ENCODE assay signal across 12 mouse cellular contexts in the genomic region with DNA sequence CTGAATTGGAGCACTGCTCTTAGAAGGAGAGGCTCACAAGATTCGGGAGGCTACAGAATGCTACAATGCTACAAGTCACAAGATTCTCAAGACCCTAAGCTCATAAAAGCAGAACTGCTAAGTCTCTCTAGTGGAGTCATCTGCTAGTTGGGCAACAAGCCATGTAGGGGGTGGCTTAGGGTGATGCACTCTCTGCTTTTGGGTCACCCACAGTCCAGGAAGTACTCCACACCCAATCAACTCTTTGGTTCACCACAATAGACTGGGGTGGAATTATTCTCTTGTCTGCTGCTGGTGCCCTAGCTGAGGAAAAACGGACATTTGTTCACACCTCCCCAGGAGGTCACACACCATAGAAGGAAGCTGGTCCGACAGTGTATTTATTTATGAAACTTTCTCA. TPM values are rescaled to one million over a fixed set of nuclear protein-coding genes. Genes with fewer than 3 reads are reported as not detected.
DNase-seq lines count a peak whose midpoint lies in the region; ATAC-seq and TF ChIP-seq lines count a peak whose summit lies in the region.
"Had no signal": no experiment of that assay in that cellular context is flagged by ENCODE, and none has a peak within 500 bp of the region (broad histone marks: within the 10 kb centered on the region; RNA-seq: fewer than 3 reads in every experiment).

No protein-coding gene starts in this region.

- no peak overlapping the region for H3K9ac ChIP-seq in kidney, embryonic 14.5 days (ENCODE audit: low read depth, low read length)
- H3K9ac ChIP-seq in CH12.LX (ENCODE audit: insufficient read depth, low read depth): no peak overlapping the region
- H3K9ac ChIP-seq in liver, postnatal 0 days (replicated peaks): no peak overlapping the region
- no peak overlapping the region for H3K9ac ChIP-seq in hindbrain, postnatal 0 days (replicated peaks; ENCODE audit: low read length)
- H3K9ac ChIP-seq in hindbrain, embryonic 16.5 days (ENCODE audit: low read depth, low read length): no peak overlapping the region
- no peak overlapping the region for H3K9ac ChIP-seq in neural tube, embryonic 15.5 days (replicated peaks)
- H3K9ac ChIP-seq: heart, embryonic 15.5 days; midbrain, embryonic 13.5 days had no signal

- H3K27me3 ChIP-seq in kidney, embryonic 14.5 days (ENCODE audit: control insufficient read depth, insufficient read depth, low read length): no peaks in the 10 kb centered on the region
- H3K27me3 ChIP-seq in CH12.LX (replicated peaks): no peaks in the 10 kb centered on the region
- H3K27me3 ChIP-seq in liver, postnatal 0 days (ENCODE audit: insufficient read depth, low read length): no peaks in the 10 kb centered on the region
- H3K27me3 ChIP-seq in hindbrain, postnatal 0 days (ENCODE audit: insufficient read depth, low read length): no peaks in the 10 kb centered on the region
- H3K27me3 ChIP-seq in hindbrain, embryonic 16.5 days (replicated peaks; ENCODE audit: control insufficient read depth, insufficient read depth, low read length): no peaks in the 10 kb centered on the region
- no peaks in the 10 kb centered on the region for H3K27me3 ChIP-seq in neural tube, embryonic 15.5 days (replicated peaks)
- H3K27me3 ChIP-seq: heart, embryonic 15.5 days; midbrain, embryonic 13.5 days had no signal

- no peak for TF ChIP-seq RAD21 in CH12.LX (IDR thresholded peaks at IDR 0.05; ENCODE audit: low read depth, low read length)

- H3K4me2 ChIP-seq in kidney, embryonic 14.5 days (replicated peaks; ENCODE audit: low read depth, low read length): no peak overlapping the region
- H3K4me2 ChIP-seq in CH12.LX (ENCODE audit: insufficient read depth, low read depth, poor library complexity, severe bottlenecking): no peak overlapping the region
- H3K4me2 ChIP-seq in liver, postnatal 0 days (ENCODE audit: low read depth, low read length): no peak overlapping the region
- H3K4me2 ChIP-seq in hindbrain, postnatal 0 days (ENCODE audit: low read depth, low read length): no peak overlapping the region
- no peak overlapping the region for H3K4me2 ChIP-seq in hindbrain, embryonic 16.5 days (ENCODE audit: low read length)
- no peak overlapping the region for H3K4me2 ChIP-seq in neural tube, embryonic 15.5 days
- H3K4me2 ChIP-seq: heart, embryonic 15.5 days; midbrain, embryonic 13.5 days had no signal

- in situ Hi-C loops in CH12.LX (cut with MboI; ENCODE audit: low pct_ligation_motif_present, low pct_unique_long_range_greater_than_20kb, low sequenced_read_pairs): no loop called here

- dilution Hi-C loops in CH12.LX (cut with MboI; ENCODE audit: extremely low pct_ligation_motif_present, extremely low pct_unique_long_range_greater_than_20kb, low sequenced_read_pairs): no loop called here

- no peak for TF ChIP-seq POLR2A in CH12.LX (IDR thresholded peaks at IDR 0.05; ENCODE audit: low read depth, low read length)

- no peak overlapping the region for H3K27ac ChIP-seq in kidney, embryonic 14.5 days (ENCODE audit: low read depth, low read length)
- no peak overlapping the region for H3K27ac ChIP-seq in CH12.LX (ENCODE audit: insufficient read depth, low read depth)
- H3K27ac ChIP-seq in liver, postnatal 0 days (ENCODE audit: low read depth): no peak overlapping the region
- no peak overlapping the region for H3K27ac ChIP-seq in hindbrain, postnatal 0 days
- H3K27ac ChIP-seq in hindbrain, embryonic 16.5 days (ENCODE audit: low read depth, low read length): no peak overlapping the region
- no peak overlapping the region for H3K27ac ChIP-seq in neural tube, embryonic 15.5 days (replicated peaks)
- H3K27ac ChIP-seq: heart, embryonic 15.5 days; limb, embryonic 10.5 days; midbrain, embryonic 13.5 days had no signal

- WGBS in kidney, embryonic 14.5 days: 43% methylated on average over 3 of the region's 3 CpGs
- WGBS in liver, postnatal 0 days (ENCODE audit: insufficient replicate concordance): 22% methylated on average over 3 of the region's 3 CpGs
- WGBS in hindbrain, postnatal 0 days: 44% methylated on average over 3 of the region's 3 CpGs
- WGBS in hindbrain, embryonic 16.5 days: 52% methylated on average over 3 of the region's 3 CpGs
- 34% methylated on average over 3 of the region's 3 CpGs for WGBS in neural tube, embryonic 15.5 days

- peaks cover 2% of the 10 kb centered on the region; the same call in 1 of the 2 replicates for H3K4me1 ChIP-seq in kidney, embryonic 14.5 days (ENCODE audit: control insufficient read depth, insufficient read depth, low read length)
- H3K4me1 ChIP-seq in CH12.LX (ENCODE audit: control insufficient read depth in 1 of 2, insufficient read depth in 2 of 2): peaks cover 10 to 25% of the 10 kb centered on the region in 2 experiments
- no peaks in the 10 kb centered on the region for H3K4me1 ChIP-seq in liver, postnatal 0 days (ENCODE audit: insufficient read depth)
- peaks cover 4% of the 10 kb centered on the region; the same call in 1 of the 2 replicates for H3K4me1 ChIP-seq in hindbrain, postnatal 0 days (ENCODE audit: insufficient read depth, low read length)
- peaks cover 3% of the 10 kb centered on the region for H3K4me1 ChIP-seq in hindbrain, embryonic 16.5 days (ENCODE audit: control insufficient read depth, insufficient read depth, low read depth, low read length)
- peaks cover 6% of the 10 kb centered on the region for H3K4me1 ChIP-seq in neural tube, embryonic 15.5 days
- H3K4me1 ChIP-seq: heart, embryonic 15.5 days had no signal

- H3K4me3 ChIP-seq in kidney, embryonic 14.5 days (ENCODE audit: low read length): no peak overlapping the region
- H3K4me3 ChIP-seq in CH12.LX (replicated peaks in 1 of 3; ENCODE audit: low read depth in 2 of 3, low read length in 2 of 3, poor library complexity in 1 of 3): no peak overlapping the region
- no peak overlapping the region for H3K4me3 ChIP-seq in liver, postnatal 0 days (ENCODE audit: low read depth, low read length)
- no peak overlapping the region for H3K4me3 ChIP-seq in hindbrain, postnatal 0 days (ENCODE audit: low read length)
- no peak overlapping the region for H3K4me3 ChIP-seq in hindbrain, embryonic 16.5 days (ENCODE audit: low read length)
- H3K4me3 ChIP-seq in neural tube, embryonic 15.5 days (replicated peaks): no peak overlapping the region
- H3K4me3 ChIP-seq: heart, embryonic 15.5 days; limb, embryonic 10.5 days; midbrain, embryonic 13.5 days had no signal

- no peaks in the 10 kb centered on the region for H3K9me3 ChIP-seq in kidney, embryonic 14.5 days (ENCODE audit: control insufficient read depth, low read length)
- H3K9me3 ChIP-seq in CH12.LX (replicated peaks; ENCODE audit: low read length): no peaks in the 10 kb centered on the region
- no peaks in the 10 kb centered on the region for H3K9me3 ChIP-seq in liver, postnatal 0 days (ENCODE audit: low read length)
- H3K9me3 ChIP-seq in hindbrain, postnatal 0 days (ENCODE audit: low read length): no peaks in the 10 kb centered on the region
- H3K9me3 ChIP-seq in hindbrain, embryonic 16.5 days (ENCODE audit: control insufficient read depth, low read length): no peaks in the 10 kb centered on the region
- H3K9me3 ChIP-seq in neural tube, embryonic 15.5 days (replicated peaks): no peaks in the 10 kb centered on the region
- H3K9me3 ChIP-seq: heart, embryonic 15.5 days; limb, embryonic 10.5 days; midbrain, embryonic 13.5 days had no signal

- no peak for ATAC-seq in kidney, embryonic 14.5 days (ENCODE audit: low FRiP score, low TSS enrichment)
- ATAC-seq in liver, postnatal 0 days: peak; percentile 67
- ATAC-seq in hindbrain, postnatal 0 days: no peak
- no peak for ATAC-seq in hindbrain, embryonic 16.5 days
- ATAC-seq in neural tube, embryonic 15.5 days (ENCODE audit: low FRiP score): no peak
- ATAC-seq: midbrain, embryonic 13.5 days had no signal

- no peaks in the 10 kb centered on the region for H3K79me2 ChIP-seq in CH12.LX (replicated peaks; ENCODE audit: control insufficient read depth, extremely low read depth, insufficient read depth, poor library complexity, severe bottlenecking)

- TF ChIP-seq CTCF in CH12.LX (conservative IDR thresholded peaks at IDR 0.05 in 1 of 2, IDR thresholded peaks at IDR 0.05 in 1 of 2; ENCODE audit: low read depth in 2 of 2, low read length in 2 of 2): no peak
- no peak for TF ChIP-seq CTCF in liver, postnatal 0 days (IDR thresholded peaks at IDR 0.05; ENCODE audit: low read depth)
- TF ChIP-seq CTCF in hindbrain, postnatal 0 days (IDR thresholded peaks at IDR 0.05; ENCODE audit: low read depth): no peak

- no peak for TF ChIP-seq EP300 in CH12.LX (IDR thresholded peaks at IDR 0.05; ENCODE audit: low read length)
- no peak for TF ChIP-seq EP300 in liver, postnatal 0 days (IDR thresholded peaks at IDR 0.05; ENCODE audit: low read depth)

- no peaks in the 10 kb centered on the region for H3K36me3 ChIP-seq in kidney, embryonic 14.5 days (ENCODE audit: control insufficient read depth, insufficient read depth, low read length)
- H3K36me3 ChIP-seq in CH12.LX (replicated peaks in 1 of 2; ENCODE audit: control insufficient read depth in 1 of 2, insufficient read depth in 1 of 2, low read length in 1 of 2): peaks cover 0 to 2% of the 10 kb centered on the region in 2 experiments
- H3K36me3 ChIP-seq in liver, postnatal 0 days (replicated peaks; ENCODE audit: insufficient read depth, low read length): no peaks in the 10 kb centered on the region
- no peaks in the 10 kb centered on the region for H3K36me3 ChIP-seq in hindbrain, postnatal 0 days (ENCODE audit: insufficient read depth, low read length)
- no peaks in the 10 kb centered on the region for H3K36me3 ChIP-seq in hindbrain, embryonic 16.5 days (ENCODE audit: control insufficient read depth, insufficient read depth, low read length)
- no peaks in the 10 kb centered on the region for H3K36me3 ChIP-seq in neural tube, embryonic 15.5 days
- H3K36me3 ChIP-seq: heart, embryonic 15.5 days; limb, embryonic 10.5 days; midbrain, embryonic 13.5 days had no signal

- DNase-seq in kidney, adult 9 months: peak; percentile 18
- DNase-seq in CH12.LX (ENCODE audit: extremely low read depth): no peak
- DNase-seq in liver, postnatal 0 days: peak; percentile 32
- peak; percentile 76 to 84 for DNase-seq in monocyte, adult 2 months (ENCODE audit: low read depth in 1 of 2, low spot score in 2 of 2)
- DNase-seq in hindbrain, postnatal 0 days (ENCODE audit: low spot score): no peak
- DNase-seq: right cerebral cortex, postnatal 4 days had no signal

RNA-seq across cellular contexts. Expression of a gene that starts 5.3 kb away (rescaled TPM):
- polyA plus RNA-seq in kidney, embryonic 14.5 days (2014; fragmentation: Nextera tagmentation; extraction: Ambion mirVana): 53.6 and 55.5 TPM in 2 replicates
- total RNA-seq in CH12.LX (2012; rRNA removed) (17.9 and 18.0 TPM in 2 replicates), CH12.LX (2014; rRNA removed) (38.5 and 46.0 TPM in 2 replicates)
- 36.8 and 43.4 TPM in 2 replicates for polyA plus RNA-seq in CH12.LX (2012; ENCODE audit: insufficient read length, low read depth)
- 14.9 and 15.7 TPM in 2 replicates for polyA plus RNA-seq in liver, postnatal 0 days (2015; fragmentation: Nextera tagmentation; extraction: Ambion mirVana)
- 23.6 and 24.7 TPM in 2 replicates for total RNA-seq in hindbrain, postnatal 0 days (2014; rRNA removed)
- 77.7 and 78.2 TPM in 2 replicates for polyA plus RNA-seq in hindbrain, postnatal 0 days (2015; fragmentation: Nextera tagmentation; extraction: Ambion mirVana)
- 79.8 and 90.4 TPM in 2 replicates for polyA plus RNA-seq in hindbrain, embryonic 16.5 days (2015; fragmentation: Nextera tagmentation; extraction: Ambion mirVana)
- polyA plus RNA-seq in neural tube, embryonic 15.5 days (2015; fragmentation: Nextera tagmentation; extraction: Ambion mirVana): 81.3 and 87.0 TPM in 2 replicates

RNA-seq across cellular contexts. Expression of a gene that starts 16.6 kb away (rescaled TPM):
- polyA plus RNA-seq in kidney, embryonic 14.5 days (2014; fragmentation: Nextera tagmentation; extraction: Ambion mirVana): 9.8 and 19.3 TPM in 2 replicates
- 22.8 and 31.5 TPM in 2 replicates for total RNA-seq in CH12.LX (2012; rRNA removed)
- 23.8 and 26.8 TPM in 2 replicates for total RNA-seq in CH12.LX (2014; rRNA removed)
- polyA plus RNA-seq in CH12.LX (2012; ENCODE audit: insufficient read length, low read depth): 54.5 and 58.5 TPM in 2 replicates
- 5.9 and 7.2 TPM in 2 replicates for polyA plus RNA-seq in liver, postnatal 0 days (2015; fragmentation: Nextera tagmentation; extraction: Ambion mirVana)
- total RNA-seq in hindbrain, postnatal 0 days (2014; rRNA removed): 7.6 and 9.7 TPM in 2 replicates
- 11.1 and 12.4 TPM in 2 replicates for polyA plus RNA-seq in hindbrain, postnatal 0 days (2015; fragmentation: Nextera tagmentation; extraction: Ambion mirVana)
- 15.7 and 17.5 TPM in 2 replicates for polyA plus RNA-seq in hindbrain, embryonic 16.5 days (2015; fragmentation: Nextera tagmentation; extraction: Ambion mirVana)
- 15.4 and 20.4 TPM in 2 replicates for polyA plus RNA-seq in neural tube, embryonic 15.5 days (2015; fragmentation: Nextera tagmentation; extraction: Ambion mirVana)

Comparison
In these comparisons a context has a peak if more than half of its experiments do, and no peak if none do; other contexts are left out.
1. DNase-seq: peak in kidney, adult 9 months (single experiment), liver, postnatal 0 days (single experiment) and monocyte, adult 2 months (2 of 2); none in CH12.LX (single experiment) and hindbrain, postnatal 0 days (single experiment).